Mouse (Mus musculus): Measurements from ENCODE around the gene Mbnl1.
"Not testable (repeated sequence)": the region's sequence is repeated elsewhere in the genome, so short reads cannot be mapped to it uniquely, and the experiment has no call there.

Gene Mbnl1

DNA sequence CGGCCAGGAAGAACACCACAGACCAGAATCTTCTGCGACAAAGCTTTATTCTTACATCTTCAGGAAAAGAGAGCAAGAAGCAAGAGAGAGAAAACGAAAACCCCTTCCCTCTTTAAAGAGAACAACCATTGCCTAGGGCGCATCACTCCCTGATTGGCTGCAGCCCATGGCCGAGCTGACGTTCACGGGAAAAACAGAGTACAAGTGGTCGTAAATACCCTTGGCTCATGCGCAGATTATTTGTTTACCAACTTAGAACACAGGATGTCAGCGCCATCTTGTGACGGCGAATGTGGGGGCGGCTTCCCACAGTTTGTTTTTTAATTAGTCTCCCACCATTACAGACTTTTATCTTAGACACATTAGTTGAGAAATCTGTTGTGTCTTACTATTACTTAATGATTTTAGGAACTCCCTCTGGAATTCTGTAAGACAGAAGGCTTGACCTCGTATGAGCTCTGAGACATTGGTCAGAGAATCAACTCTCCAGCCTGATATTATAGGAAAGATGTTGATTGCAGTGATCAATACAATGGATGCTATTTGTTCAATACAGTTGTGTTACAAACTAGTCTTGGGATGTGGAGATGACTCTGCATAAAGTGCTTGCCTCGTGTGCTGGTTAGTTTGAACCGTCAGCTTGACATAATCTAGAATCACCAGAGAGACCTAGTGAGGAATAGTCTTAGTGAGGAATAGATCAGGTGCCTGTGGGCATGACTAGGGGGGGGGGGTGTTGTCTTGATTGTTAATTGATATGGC lies 22.3 kb downstream of the Mbnl1 start:
- not testable (repeated sequence) for DNase-seq (ENCODE audit: low spot score in 2 of 2)

DNA sequence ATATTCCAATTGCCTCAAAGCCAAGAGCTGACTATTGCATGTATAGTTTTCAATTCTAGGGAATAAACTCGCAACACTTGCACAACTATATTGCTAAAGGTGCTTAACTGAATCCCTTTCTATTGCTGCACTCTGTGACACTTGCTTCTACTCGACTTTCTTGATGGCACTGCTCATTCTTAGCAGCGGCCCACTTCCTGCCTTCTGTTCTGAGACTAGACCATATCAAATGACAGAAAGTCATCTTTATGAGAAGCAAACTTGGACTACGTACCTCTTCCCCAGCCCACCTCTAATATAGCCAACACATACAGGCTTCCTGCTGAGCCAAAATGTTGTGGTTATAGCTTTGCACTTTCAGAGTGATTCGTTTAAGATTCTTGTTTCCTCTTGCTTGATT lies 23.6 kb downstream of the Mbnl1 start:
- no peak for DNase-seq (ENCODE audit: low spot score in 2 of 2)

DNA sequence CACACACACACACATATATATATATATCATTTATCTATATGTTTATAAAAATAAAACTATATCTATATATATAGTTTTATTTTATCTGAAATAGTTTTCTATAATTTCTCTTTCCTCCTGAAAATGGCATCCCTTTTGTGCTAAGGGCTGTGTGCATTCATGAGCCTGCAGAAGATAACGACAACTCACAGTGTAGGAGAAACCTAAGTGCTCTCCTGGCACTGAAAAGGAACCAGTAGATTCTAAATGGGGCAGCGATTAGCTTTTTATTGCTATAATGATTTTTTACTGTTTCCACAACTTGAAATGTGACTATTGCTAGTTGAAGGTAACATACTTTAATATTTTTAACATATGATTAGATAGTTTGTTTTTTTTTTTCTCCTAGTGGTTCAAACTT lies 25.5 kb downstream of the Mbnl1 start:
- DNase-seq (ENCODE audit: low spot score in 2 of 2), result no peak

DNA sequence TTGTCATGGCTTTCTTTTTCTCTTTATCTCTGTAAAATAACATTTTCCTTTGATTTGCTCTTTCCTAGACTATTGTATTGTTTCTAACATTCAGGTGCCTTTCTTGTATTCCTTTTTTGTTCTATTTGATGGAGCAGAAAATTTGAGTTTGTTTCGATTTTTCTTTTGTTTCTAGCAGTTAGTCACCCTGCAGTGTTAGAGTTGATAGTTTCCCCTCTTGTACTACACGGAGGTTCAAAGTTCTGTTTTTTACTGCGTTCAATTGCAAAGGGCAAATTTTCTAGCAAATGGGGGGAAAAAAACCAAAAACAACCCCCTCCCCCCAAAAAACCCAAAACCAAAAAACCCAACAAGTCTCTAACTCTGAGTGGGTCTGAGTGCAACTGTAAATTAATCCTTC lies 26.0 kb downstream of the Mbnl1 start:
- DNase-seq (ENCODE audit: low spot score in 2 of 2), result no peak

- DNase-seq (ENCODE audit: low spot score in 2 of 2), result no peak
These were observed 26.5 kb downstream of the Mbnl1 start for GRCm38 (mm10) chr3:60499157-60499578.

- DNase-seq (ENCODE audit: low spot score in 2 of 2), result no peak
These were observed 27.3 kb downstream of the Mbnl1 start for GRCm38 (mm10) chr3:60499718-60500450.

GRCm38 (mm10) chr3:60500571-60501527 lies 28.2 kb downstream of the Mbnl1 start:
- DNase-seq (ENCODE audit: low spot score in 2 of 2), result peak; percentile 80 to 82

- peak; percentile 39 to 55 for DNase-seq (ENCODE audit: low spot score in 2 of 2)
These were observed 29.0 kb downstream of the Mbnl1 start for GRCm38 (mm10) chr3:60501561-60502151.

- no peak for DNase-seq (ENCODE audit: low spot score in 2 of 2)
These were observed 29.7 kb downstream of the Mbnl1 start for GRCm38 (mm10) chr3:60502155-60502987.

- no peak for DNase-seq (ENCODE audit: low spot score in 2 of 2)
These were observed 30.6 kb downstream of the Mbnl1 start for GRCm38 (mm10) chr3:60503196-60503595.

GRCm38 (mm10) chr3:60504775-60505430 lies 32.3 kb downstream of the Mbnl1 start:
- DNase-seq (ENCODE audit: low spot score in 2 of 2), result no peak

- DNase-seq (ENCODE audit: low spot score in 2 of 2), result no peak
These were observed 34.2 kb downstream of the Mbnl1 start for GRCm38 (mm10) chr3:60506821-60507220.

DNA sequence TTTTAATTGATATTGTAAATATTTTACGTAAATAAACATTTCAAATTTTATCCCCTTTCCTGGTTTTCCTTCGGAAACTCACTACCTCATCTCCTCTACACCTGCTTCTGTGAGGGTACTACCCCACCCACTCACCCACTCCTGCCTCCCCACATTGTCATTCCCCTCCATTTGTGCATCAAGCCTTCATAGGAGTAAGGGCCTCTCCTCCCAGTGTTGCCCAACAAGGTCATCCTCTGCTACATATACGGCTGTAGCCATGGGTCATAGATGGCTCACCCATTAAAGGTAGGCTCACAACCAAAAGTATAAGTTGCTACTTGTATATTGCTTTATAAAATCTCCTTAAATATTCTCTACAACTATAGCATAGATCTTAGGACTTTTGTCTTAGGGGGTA lies 34.9 kb downstream of the Mbnl1 start:
- no peak for DNase-seq (ENCODE audit: low spot score in 2 of 2)

DNA sequence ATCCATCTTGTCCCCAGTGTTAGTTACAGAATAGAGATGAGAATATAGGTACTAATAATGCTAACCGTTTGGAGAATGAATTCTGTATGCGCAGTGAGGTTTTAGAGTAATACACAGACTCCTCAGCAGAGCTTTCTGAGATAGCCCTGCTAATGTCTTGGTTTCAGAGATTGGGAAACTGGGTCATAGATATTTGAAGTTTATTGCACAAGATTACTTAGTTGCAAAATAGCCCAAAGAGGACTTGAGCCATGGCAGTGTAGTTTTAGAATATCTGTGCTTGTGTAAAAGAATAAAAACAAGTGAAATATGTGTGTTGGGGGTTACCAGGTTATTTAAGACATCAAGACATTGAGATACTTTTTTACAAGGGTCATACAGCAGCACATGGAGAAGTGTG lies 35.3 kb downstream of the Mbnl1 start:
- DNase-seq (ENCODE audit: low spot score in 2 of 2), result no peak

DNA sequence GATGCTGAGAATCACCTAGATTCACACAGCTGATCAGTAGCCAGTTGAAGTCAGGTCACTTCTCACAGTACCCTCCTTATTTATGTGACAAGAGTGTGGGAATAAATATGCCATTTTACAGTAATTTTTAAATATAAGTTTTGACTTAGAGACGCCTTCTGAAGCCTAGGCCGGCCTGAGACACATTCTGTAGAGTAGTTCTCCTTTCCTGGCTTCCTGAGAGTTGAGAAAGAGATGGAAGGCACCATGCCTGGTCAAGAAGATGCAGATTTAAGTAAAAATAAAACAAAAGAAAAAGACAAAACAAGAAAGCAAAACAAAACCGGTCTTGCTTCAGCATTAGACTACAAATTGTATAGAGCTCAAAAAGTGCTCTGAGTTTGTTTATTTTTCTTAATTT lies 38.6 kb downstream of the Mbnl1 start:
- no peak for DNase-seq (ENCODE audit: low spot score in 2 of 2)

GRCm38 (mm10) chr3:60513337-60513736 lies 40.7 kb downstream of the Mbnl1 start:
- DNase-seq (ENCODE audit: low spot score in 2 of 2), result no peak

DNA sequence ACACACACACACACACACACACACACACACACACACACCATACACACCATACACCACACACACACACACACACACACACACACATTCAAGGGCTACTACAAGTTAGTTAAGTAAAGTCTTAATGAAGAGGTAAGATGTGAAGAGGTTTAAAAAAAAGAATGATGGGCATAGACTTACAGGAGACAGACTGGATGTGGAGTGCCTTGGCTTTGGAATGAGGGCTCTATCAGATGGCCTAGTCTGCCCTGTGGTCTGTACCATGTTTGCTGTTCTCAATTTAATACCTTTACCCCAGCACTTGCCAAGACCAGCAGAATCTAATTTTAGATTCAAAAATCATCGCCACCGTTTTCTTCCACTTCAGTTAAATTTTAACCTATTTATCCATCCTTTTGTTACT lies 41.1 kb downstream of the Mbnl1 start:
- DNase-seq (ENCODE audit: low spot score in 2 of 2), result no peak

DNA sequence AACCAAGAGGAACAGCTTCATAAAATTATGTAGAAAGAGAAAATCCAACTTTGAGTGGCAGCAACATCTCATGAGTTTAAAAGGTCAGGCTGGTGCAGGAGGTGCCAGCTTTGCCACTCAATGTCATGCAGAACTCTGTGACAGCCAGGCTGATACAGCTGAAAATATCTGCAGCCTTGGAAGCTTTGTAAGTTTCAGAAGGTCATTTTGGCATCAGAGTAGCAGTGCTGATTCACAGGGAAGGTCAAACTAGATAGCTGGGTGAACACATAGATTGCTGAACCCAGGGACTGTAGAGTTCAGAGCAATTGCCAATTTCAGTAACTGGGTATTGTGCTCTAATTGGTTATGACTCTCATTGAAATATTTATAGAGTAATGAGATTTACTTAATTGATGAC lies 42.8 kb downstream of the Mbnl1 start:
- no peak for DNase-seq (ENCODE audit: low spot score in 2 of 2)

GRCm38 (mm10) chr3:60516054-60516674 lies 43.5 kb downstream of the Mbnl1 start:
- DNase-seq (ENCODE audit: low spot score in 2 of 2), result peak; percentile 47 to 54
